Mouse (Mus musculus): ENCODE measurements at regions not wholly inside any gene's neighbourhood (a gene's known extent, or its start where the extent isn't known, plus 50 kb on each side); places are given as distances from the start of the nearest gene placed in this dataset.

GRCm38 (mm10) chr10:44638678-44639077 lies 110.4 kb upstream of the Prdm1 start:
- 67% methylated on average over 2 of the region's 2 CpGs for WGBS
- Histone ChIP-seq H3K4me3 (ENCODE audit: insufficient read depth, low read depth, low read length) (no peak overlapping the region), H3K27ac (ENCODE audit: insufficient read depth, low read depth, low read length) (no peak overlapping the region)

GRCm38 (mm10) chr10:44636786-44637185 lies 108.5 kb upstream of the Prdm1 start:
- no peak overlapping the region for H3K4me3 ChIP-seq (ENCODE audit: insufficient read depth, low read depth, low read length)
- WGBS, result 86% methylated on average over 3 of the region's 3 CpGs
- TF ChIP-seq POLR2A (IDR thresholded peaks at IDR 0.05; ENCODE audit: insufficient read depth, low read depth, low read length), result no peak
- TF ChIP-seq CTCF (IDR thresholded peaks at IDR 0.05; ENCODE audit: insufficient read depth, low read depth, low read length), result no peak

More at GRCm38 (mm10) chr10:44638678-44639077, 110.4 kb upstream of the Prdm1 start:
- no peak for TF ChIP-seq POLR2A (IDR thresholded peaks at IDR 0.05; ENCODE audit: insufficient read depth, low read depth, low read length)
- no peak for TF ChIP-seq CTCF (IDR thresholded peaks at IDR 0.05; ENCODE audit: insufficient read depth, low read depth, low read length)
- H3K4me1 ChIP-seq (ENCODE audit: control insufficient read depth, insufficient read depth, low read length), result no peaks in the 10 kb centered on the region

GRCm38 (mm10) chr10:44636061-44636460 lies 107.8 kb upstream of the Prdm1 start:
- Histone ChIP-seq H3K4me1 (ENCODE audit: control insufficient read depth, insufficient read depth, low read length) (no peaks in the 10 kb centered on the region), H3K27ac (ENCODE audit: insufficient read depth, low read depth, low read length) (no peak overlapping the region), H3K4me3 (ENCODE audit: insufficient read depth, low read depth, low read length) (no peak overlapping the region)
- no peak for TF ChIP-seq POLR2A (IDR thresholded peaks at IDR 0.05; ENCODE audit: insufficient read depth, low read depth, low read length)
- TF ChIP-seq CTCF (IDR thresholded peaks at IDR 0.05; ENCODE audit: insufficient read depth, low read depth, low read length), result no peak

More at GRCm38 (mm10) chr10:44636786-44637185, 108.5 kb upstream of the Prdm1 start:
- Histone ChIP-seq H3K27ac (ENCODE audit: insufficient read depth, low read depth, low read length) (no peak overlapping the region), H3K4me1 (ENCODE audit: control insufficient read depth, insufficient read depth, low read length) (no peaks in the 10 kb centered on the region)

DNA sequence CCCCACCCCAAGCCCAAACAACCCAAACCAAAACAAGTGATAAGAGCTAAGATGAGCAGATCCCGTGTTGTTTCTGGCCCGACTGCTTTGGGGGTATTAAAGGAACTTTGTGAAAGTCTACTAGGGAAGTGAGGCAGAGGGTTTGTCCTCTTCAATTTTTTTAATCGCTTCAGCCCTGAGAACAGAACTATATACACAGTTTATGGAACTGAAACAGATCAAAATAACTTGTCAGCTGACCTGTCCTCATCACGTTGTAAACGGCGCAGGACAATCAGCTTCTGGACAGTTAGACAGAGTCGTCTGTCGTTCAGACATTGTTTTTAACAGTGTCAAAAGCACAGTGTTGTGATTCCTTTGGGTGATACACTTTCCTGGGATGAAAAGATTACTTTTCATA lies 103.3 kb upstream of the Prdm1 start:
- Histone ChIP-seq H3K27ac (ENCODE audit: insufficient read depth, low read depth, low read length) (no peak overlapping the region), H3K4me3 (ENCODE audit: insufficient read depth, low read depth, low read length) (no peak overlapping the region), H3K4me1 (ENCODE audit: control insufficient read depth, insufficient read depth, low read length) (no peaks in the 10 kb centered on the region)
- 91% methylated on average over 8 of the region's 8 CpGs for WGBS
- TF ChIP-seq CTCF (IDR thresholded peaks at IDR 0.05; ENCODE audit: insufficient read depth, low read depth, low read length) (no peak), POLR2A (IDR thresholded peaks at IDR 0.05; ENCODE audit: insufficient read depth, low read depth, low read length) (no peak)

DNA sequence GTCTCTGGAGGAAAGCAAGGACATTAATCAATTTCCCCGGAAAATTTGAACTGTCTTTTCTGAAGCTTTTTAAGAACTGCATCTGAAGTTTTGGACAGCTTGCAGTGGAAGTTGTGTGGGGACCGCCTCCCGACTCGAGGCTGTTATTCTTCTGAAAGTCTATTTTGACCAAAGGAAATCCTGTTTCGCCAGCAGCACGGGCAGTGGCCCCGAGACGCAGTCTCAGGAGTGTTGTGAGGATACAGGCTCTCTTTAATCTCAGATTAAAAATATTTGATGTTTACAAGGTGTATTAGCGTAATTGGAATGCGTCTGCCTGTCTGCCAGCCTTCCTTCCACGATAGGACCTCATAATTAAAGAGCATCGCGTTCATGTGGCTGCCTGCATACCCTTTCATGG lies 102.2 kb upstream of the Prdm1 start:
- Histone ChIP-seq H3K4me3 (ENCODE audit: insufficient read depth, low read depth, low read length) (no peak overlapping the region), H3K4me1 (ENCODE audit: control insufficient read depth, insufficient read depth, low read length) (no peaks in the 10 kb centered on the region), H3K27ac (ENCODE audit: insufficient read depth, low read depth, low read length) (no peak overlapping the region)
- no peak for TF ChIP-seq POLR2A (IDR thresholded peaks at IDR 0.05; ENCODE audit: insufficient read depth, low read depth, low read length)
- no peak for TF ChIP-seq CTCF (IDR thresholded peaks at IDR 0.05; ENCODE audit: insufficient read depth, low read depth, low read length)
- WGBS, result 73% methylated on average over 13 of the region's 13 CpGs

GRCm38 (mm10) chr10:44628387-44628786 lies 100.1 kb upstream of the Prdm1 start:
- no peak for TF ChIP-seq CTCF (IDR thresholded peaks at IDR 0.05; ENCODE audit: insufficient read depth, low read depth, low read length)
- TF ChIP-seq POLR2A (IDR thresholded peaks at IDR 0.05; ENCODE audit: insufficient read depth, low read depth, low read length), result no peak
- WGBS, result 98% methylated on average over 3 of the region's 3 CpGs

GRCm38 (mm10) chr10:44627431-44627830 lies 99.1 kb upstream of the Prdm1 start:
- WGBS, result 92% methylated on average over 3 of the region's 3 CpGs
- Histone ChIP-seq H3K27ac (ENCODE audit: insufficient read depth, low read depth, low read length) (no peak overlapping the region), H3K4me1 (ENCODE audit: control insufficient read depth, insufficient read depth, low read length) (no peaks in the 10 kb centered on the region), H3K4me3 (ENCODE audit: insufficient read depth, low read depth, low read length) (no peak overlapping the region)
- TF ChIP-seq CTCF (IDR thresholded peaks at IDR 0.05; ENCODE audit: insufficient read depth, low read depth, low read length) (no peak), POLR2A (IDR thresholded peaks at IDR 0.05; ENCODE audit: insufficient read depth, low read depth, low read length) (no peak)

More at GRCm38 (mm10) chr10:44628387-44628786, 100.1 kb upstream of the Prdm1 start:
- H3K4me3 ChIP-seq (ENCODE audit: insufficient read depth, low read depth, low read length), result no peak overlapping the region
- H3K27ac ChIP-seq (ENCODE audit: insufficient read depth, low read depth, low read length), result no peak overlapping the region
- no peaks in the 10 kb centered on the region for H3K4me1 ChIP-seq (ENCODE audit: control insufficient read depth, insufficient read depth, low read length)

- no peaks in the 10 kb centered on the region for H3K4me1 ChIP-seq (ENCODE audit: control insufficient read depth, insufficient read depth, low read length)
- TF ChIP-seq POLR2A (IDR thresholded peaks at IDR 0.05; ENCODE audit: insufficient read depth, low read depth, low read length) (no peak), CTCF (IDR thresholded peaks at IDR 0.05; ENCODE audit: insufficient read depth, low read depth, low read length) (no peak)
- 72% methylated on average over 4 of the region's 4 CpGs for WGBS
- no peak overlapping the region for H3K4me3 ChIP-seq (ENCODE audit: insufficient read depth, low read depth, low read length)
- H3K27ac ChIP-seq (ENCODE audit: insufficient read depth, low read depth, low read length), result no peak overlapping the region
Observed at GRCm38 (mm10) chr10:44625521-44625920, 97.2 kb upstream of the Prdm1 start.

- Histone ChIP-seq H3K4me3 (ENCODE audit: insufficient read depth, low read depth, low read length) (no peak overlapping the region), H3K4me1 (ENCODE audit: control insufficient read depth, insufficient read depth, low read length) (no peaks in the 10 kb centered on the region), H3K27ac (ENCODE audit: insufficient read depth, low read depth, low read length) (no peak overlapping the region)
- WGBS, result 86% methylated on average over 1 of the region's 1 CpGs
- TF ChIP-seq CTCF (IDR thresholded peaks at IDR 0.05; ENCODE audit: insufficient read depth, low read depth, low read length) (no peak), POLR2A (IDR thresholded peaks at IDR 0.05; ENCODE audit: insufficient read depth, low read depth, low read length) (no peak)
Observed at GRCm38 (mm10) chr10:44615586-44615985, 87.3 kb upstream of the Prdm1 start.

DNA sequence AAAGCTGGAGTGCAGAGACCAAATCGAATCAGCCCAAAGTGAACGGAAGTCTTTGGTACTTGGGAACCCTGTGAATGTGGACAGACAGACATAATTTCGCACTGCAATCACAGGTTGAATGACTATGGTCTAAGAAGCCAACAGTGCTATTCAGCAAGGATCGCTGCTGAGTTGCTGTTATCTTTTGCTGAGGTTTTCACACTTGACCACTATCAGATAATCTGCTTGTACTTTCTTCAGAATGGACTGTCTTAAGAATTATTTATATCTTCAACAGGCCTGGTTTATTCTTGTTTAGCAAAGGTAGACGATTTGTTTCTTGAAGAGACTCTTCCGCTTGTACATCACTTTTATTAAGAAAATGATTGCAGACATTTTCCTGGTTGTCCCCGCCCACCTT lies 84.3 kb upstream of the Prdm1 start:
- Histone ChIP-seq H3K4me3 (ENCODE audit: insufficient read depth, low read depth, low read length) (no peak overlapping the region), H3K27ac (ENCODE audit: insufficient read depth, low read depth, low read length) (no peak overlapping the region), H3K4me1 (ENCODE audit: control insufficient read depth, insufficient read depth, low read length) (no peaks in the 10 kb centered on the region)
- 96% methylated on average over 7 of the region's 7 CpGs for WGBS
- TF ChIP-seq POLR2A (IDR thresholded peaks at IDR 0.05; ENCODE audit: insufficient read depth, low read depth, low read length) (no peak), CTCF (IDR thresholded peaks at IDR 0.05; ENCODE audit: insufficient read depth, low read depth, low read length) (no peak)
